Mouse (Mus musculus) right cerebral cortex, postnatal 36 days (tissue): ENCODE results near the gene Stat4.

Experiments used
- DNase-seq, 2 experiments: peaks; one replicate each; pipeline ENCODE4 v3.0.0; 2022; ENCODE audit warnings: low spot score in 2 of 2, mixed read lengths in 1 of 2

Stat4 gene

GRCm38 (mm10) chr1:52107206-52107605, 120.3 kb downstream of the Stat4 start:
- DNase-seq: no peak

GRCm38 (mm10) chr1:52111217-52111616, 124.3 kb downstream of the Stat4 start:
- DNase-seq: no peak

- DNase-seq: no peak
Measured at GRCm38 (mm10) chr1:52112301-52112700, 125.4 kb downstream of the Stat4 start.

- DNase-seq: no peak
Measured at GRCm38 (mm10) chr1:52113067-52113665, 126.2 kb downstream of the Stat4 start.

- DNase-seq: peak; percentile 96 to 97
Measured at GRCm38 (mm10) chr1:52113666-52114069, 126.7 kb downstream of the Stat4 start.

GRCm38 (mm10) chr1:52116441-52116840, 129.5 kb downstream of the Stat4 start:
- no peak for DNase-seq

- no peak for DNase-seq
Measured at GRCm38 (mm10) chr1:52117777-52118176, 130.8 kb downstream of the Stat4 start.

- peak; percentile 72 for DNase-seq
Measured at GRCm38 (mm10) chr1:52118860-52119591, 132.1 kb downstream of the Stat4 start, which contains the start of gene Stat1. Gene Stat1 (plus strand): TSS chr1:52119440.

GRCm38 (mm10) chr1:52119691-52120090, 132.7 kb downstream of the Stat4 start:
- no peak for DNase-seq

GRCm38 (mm10) chr1:52120191-52120590, 133.2 kb downstream of the Stat4 start:
- no peak for DNase-seq

- DNase-seq: no peak
Measured at GRCm38 (mm10) chr1:52121052-52121451, 134.1 kb downstream of the Stat4 start.

GRCm38 (mm10) chr1:52124818-52125217, 137.9 kb downstream of the Stat4 start:
- no peak for DNase-seq

- no peak for DNase-seq
Measured at GRCm38 (mm10) chr1:52127350-52127749, 140.4 kb downstream of the Stat4 start.

GRCm38 (mm10) chr1:52129794-52130193, 142.8 kb downstream of the Stat4 start:
- DNase-seq: no peak

GRCm38 (mm10) chr1:52131787-52132377, 144.9 kb downstream of the Stat4 start:
- no peak for DNase-seq

GRCm38 (mm10) chr1:52133254-52133653, 146.3 kb downstream of the Stat4 start:
- no peak for DNase-seq

- DNase-seq: no peak
Measured at GRCm38 (mm10) chr1:52137292-52137691, 150.3 kb downstream of the Stat4 start.

GRCm38 (mm10) chr1:52140534-52140933, 153.6 kb downstream of the Stat4 start:
- DNase-seq: no peak

GRCm38 (mm10) chr1:52141482-52141881, 154.5 kb downstream of the Stat4 start:
- DNase-seq: no peak

- DNase-seq: no peak
Measured at GRCm38 (mm10) chr1:52142117-52142516, 155.2 kb downstream of the Stat4 start.

GRCm38 (mm10) chr1:52143191-52143590, 156.2 kb downstream of the Stat4 start:
- DNase-seq: no peak

GRCm38 (mm10) chr1:52143596-52144156, 156.7 kb downstream of the Stat4 start:
- no peak for DNase-seq

GRCm38 (mm10) chr1:52144907-52145306, 158.0 kb downstream of the Stat4 start:
- DNase-seq: no peak
